Mouse (Mus musculus) ovary, postnatal 14 days (tissue): ENCODE results near the gene Isl2.

Experiments
- DNase-seq: peaks from one replicate; pipeline ENCODE4 v3.0.0; 2022; ENCODE audit warnings: low spot score

Isl2 gene

DNA sequence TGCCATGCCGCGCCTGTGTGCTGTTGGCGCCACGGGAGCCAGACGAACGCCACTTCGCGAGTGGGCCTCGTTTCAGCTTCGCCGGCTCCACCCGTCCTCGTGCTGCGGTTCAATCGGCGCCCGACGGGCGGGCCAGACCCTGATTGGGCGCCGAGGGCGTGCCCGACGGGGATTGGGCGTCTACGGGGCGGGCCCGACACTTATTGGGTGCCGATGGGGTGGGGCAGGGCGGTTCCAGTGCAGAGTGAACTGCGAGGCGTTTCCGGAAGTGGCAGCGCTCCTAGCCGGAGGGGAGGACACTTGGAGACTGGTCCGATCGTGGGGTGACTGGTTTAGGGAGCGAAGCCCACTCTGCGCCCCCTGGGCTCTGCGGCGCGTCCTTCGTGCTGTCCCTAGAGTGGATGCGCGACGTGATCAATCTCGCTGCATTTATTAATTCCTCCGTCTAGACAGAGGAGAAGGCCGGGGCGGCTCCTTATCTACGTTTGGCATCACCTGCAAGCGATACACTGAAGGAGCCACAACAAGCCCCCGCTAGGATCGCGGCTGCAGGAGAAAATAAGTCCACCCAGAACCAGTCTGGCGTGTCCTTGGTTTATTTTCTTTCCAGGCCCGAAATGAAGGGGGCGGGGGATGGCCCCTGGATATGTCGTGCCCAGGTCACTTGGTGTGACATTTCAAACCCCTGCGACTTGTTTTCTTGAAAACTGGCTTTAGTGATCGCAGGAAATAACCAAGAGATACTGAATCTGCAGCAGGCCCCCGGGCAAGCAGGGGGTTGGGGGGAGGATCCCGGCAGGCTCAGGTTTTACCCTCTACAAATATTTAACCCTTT is 7.9 kb downstream of the Isl2 start:
- DNase-seq, result no peak

DNA sequence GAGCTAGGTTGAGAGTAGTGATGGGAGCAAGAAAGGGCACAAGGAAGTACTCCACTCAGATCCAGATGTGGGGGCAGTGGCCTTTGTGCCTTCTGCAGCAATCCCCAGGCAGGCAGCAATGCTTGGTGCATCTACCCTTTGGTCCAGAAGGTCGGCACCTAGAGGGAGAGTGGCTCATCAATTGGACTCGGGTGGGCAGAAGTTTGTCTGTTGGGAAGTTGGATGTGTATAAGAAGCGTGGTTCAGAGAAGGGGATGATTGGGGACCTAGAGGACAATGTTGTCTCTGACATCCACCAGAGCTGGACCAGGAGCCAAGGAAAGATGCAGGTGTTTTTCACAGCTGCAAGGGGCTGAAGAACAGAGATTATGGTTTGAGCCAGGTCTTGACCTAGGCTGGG is 10.4 kb downstream of the Isl2 start:
- DNase-seq, result no peak

DNA sequence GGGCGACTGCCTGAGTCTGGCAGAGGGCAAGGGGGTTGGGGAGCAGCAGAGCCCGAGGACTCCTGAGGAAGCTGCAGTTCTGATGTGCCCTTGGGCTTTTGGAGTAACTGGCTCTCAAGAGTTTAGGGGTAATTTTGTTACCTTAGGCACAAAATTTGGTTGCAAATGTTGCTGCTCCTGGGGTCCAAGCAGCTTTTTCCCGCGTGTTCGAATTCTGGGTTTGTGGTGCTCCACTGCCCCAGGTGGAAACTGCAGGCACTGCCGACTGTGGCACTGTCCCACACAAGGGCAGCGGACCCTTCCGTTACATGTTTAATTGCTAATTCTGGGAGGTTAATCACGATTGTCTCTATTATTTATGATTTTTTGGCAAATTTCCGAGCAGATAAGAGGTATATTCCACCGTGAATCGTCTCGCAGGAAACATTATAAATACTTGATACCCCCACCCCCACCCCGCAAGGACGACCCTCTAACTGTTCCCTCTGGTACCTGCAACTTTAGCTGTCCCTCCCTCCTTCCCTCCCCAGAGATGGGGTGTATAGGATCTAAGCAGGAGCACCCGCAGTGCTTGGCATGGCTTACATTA is 10.9 kb downstream of the Isl2 start:
- DNase-seq, result no peak

DNA sequence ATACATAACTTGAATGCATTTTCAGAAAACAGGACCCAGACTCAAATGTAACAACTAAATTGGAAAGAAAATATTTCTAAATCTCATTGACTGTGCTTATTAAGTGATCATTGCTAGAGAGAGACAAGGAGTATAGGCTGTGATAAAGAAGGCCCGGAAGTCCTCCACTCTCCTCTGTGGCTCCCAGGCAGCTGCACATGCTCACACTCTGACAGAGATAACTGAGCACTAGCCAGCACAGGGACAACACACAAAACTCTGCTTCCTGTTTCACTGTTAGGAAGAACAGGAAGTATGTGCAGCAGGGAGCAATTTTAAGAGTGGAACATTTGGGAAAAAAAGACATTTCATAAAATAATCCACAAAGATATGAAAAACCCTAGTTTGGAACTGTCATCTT is 16.5 kb downstream of the Isl2 start:
- DNase-seq, result no peak

DNA sequence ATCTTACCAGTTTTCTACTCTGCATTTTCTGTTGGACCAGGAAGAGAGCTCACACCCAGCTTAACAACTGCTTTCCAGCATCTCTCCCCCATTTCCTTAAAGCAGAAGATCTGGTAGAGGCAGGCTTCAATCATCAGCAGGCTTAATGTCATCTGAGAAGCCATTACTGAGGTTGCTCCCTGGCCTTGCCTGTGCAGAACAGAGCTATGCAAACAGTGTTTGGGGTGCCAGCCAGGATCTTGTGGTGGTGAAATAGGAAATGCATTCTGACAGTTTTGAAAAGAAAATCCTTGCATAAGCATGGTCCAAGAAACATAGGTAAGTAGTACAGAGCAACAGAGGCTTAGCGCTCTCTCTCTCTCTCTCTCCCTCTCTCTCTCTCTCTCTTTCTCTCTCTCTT is 22.5 kb downstream of the Isl2 start:
- no peak for DNase-seq

DNA sequence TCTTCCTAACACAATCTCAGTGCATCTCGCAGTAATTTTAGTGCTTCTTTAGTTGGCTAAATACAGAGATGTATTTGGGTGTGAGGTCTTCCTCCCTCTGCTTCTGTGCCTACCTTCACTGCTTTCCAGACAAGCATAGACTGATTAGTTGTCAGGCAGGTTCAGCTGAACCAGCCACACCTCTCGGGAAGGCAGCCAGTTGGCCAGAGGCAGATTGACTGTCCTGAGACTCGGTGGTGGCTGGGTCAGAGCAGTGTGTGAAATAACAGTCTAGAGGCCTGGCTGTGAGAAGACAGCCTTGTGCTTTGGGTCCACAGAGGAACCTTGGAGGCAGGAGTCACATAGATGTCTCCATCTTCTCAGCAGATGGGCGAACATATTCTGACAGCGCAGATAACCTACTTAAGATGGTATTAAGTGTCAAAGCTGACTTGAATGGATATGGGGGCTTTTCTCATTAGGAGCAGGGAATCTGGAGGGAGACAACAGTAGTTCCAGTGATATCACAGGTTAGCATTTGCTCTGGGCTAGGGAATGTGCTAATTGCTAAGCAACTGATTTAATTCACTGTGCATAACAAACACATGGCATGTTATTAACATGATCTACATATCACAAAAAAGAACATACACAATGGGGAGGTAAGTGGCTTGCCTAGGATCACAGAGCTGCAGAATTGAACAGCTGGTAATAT is 30.1 kb downstream of the Isl2 start:
- DNase-seq, result no peak

DNA sequence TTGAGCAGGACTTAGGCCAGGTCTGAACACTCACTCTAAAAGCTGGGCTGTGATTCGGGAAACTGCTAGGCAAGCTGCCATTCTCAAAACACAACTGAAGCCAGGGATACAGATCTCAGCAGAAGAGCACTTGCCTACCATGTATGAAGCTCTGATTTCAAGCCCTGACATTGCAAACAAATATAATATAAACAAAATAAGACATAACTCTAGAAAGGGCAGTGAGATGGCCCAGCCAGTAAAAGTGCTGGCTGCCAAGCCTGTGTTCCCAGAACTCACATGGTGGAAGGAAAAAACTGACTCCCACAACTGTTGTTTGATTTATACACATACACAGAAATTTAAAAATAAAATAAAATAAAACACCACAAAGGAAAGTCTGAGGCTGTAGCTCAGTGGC is 32.6 kb downstream of the Isl2 start:
- no peak for DNase-seq

DNA sequence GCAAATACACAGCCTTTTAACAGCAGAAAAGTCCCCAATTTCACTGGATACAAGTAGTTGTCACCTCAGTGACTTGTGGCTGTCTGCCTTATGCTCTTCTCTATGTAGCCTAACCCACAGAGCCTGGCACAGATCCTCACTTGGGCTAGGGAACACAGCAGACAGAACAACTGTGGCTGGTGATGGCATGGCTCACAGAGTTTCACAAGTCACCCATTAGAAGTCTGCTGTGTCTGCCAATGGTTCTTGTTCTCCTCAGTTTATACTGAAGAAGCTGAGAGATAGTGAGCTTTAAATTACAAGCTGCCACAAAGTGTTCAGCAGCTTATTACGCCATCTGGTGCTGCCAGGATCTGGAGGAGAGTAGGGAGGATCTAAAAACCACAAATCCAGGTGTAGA is 38.1 kb downstream of the Isl2 start:
- no peak for DNase-seq

DNA sequence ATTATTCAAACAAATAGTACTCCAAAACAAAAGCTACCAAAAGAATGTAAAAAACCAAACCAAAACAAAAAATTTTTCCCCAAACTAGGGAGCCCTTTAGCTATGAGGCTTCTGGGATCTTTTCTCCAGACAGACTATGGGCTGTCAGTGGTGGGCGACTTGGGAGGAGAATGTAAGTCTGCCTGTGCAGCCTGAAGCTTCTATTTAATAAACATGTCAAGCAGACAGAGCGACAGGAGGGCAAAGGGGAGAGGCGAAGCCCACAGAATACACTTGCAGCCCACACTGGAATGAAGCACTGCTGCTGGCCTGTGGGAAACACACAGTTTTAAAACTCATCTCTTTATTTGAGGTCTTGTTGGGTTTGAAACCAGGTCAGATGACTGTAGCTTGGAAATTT is 42.9 kb downstream of the Isl2 start:
- DNase-seq, result no peak

DNA sequence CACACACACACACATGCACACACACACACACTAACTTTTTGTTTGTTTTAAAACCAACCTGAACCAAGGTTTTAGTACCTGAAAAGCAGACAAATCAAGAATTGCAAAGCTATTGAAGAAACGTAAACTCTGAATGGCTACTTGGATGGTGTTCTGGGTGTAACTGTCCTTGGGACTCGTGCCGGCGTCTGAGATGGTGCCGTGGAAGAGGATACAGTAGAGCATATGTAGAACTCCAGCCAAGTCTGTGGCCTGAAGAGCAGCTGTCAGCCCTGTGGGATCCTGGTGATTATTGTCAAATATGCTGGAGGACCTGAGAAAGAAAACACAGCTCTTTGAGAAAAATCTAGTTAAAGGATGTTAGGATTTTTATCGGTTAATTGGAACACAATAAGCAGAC is 47.7 kb downstream of the Isl2 start:
- no peak for DNase-seq
